Mouse (Mus musculus) stomach, postnatal 0 days (tissue): ENCODE data around the gene Evi5l. TPM values are rescaled to one million over a fixed set of nuclear protein-coding genes. Genes with fewer than 3 reads are reported as not detected.

Source experiments
- ATAC-seq: fragments of 200-750 bp; cut with Nextera tagmentation; 2 replicates; pipeline ENCODE4 v1.8.0; 2017; ENCODE audit not compliant: low FRiP score, low TSS enrichment
- DNase-seq: peaks from one replicate; pipeline ENCODE4 v3.0.0-alpha.2; 2016; ENCODE audit warnings: low spot score
- H3K27ac ChIP-seq: fragments of 300-500 bp; sonication (generic); replicated peaks from 2 replicates; pipeline ENCODE4 v1.5.1; 2014; ENCODE audit warnings: mild to moderate bottlenecking, control low read depth
- H3K27me3 ChIP-seq: fragments of 300-500 bp; sonication (generic); 2 replicates; pipeline ENCODE4 v1.6.1; 2014; ENCODE audit warnings: low read length; ENCODE audit not compliant: control insufficient read depth, insufficient read depth
- H3K36me3 ChIP-seq: fragments of 300-500 bp; sonication (generic); 2 replicates; pipeline ENCODE4 v1.6.1; 2014; ENCODE audit warnings: low read length, mixed read lengths; ENCODE audit not compliant: control insufficient read depth, insufficient read depth
- H3K4me1 ChIP-seq: fragments of 300-500 bp; sonication (generic); replicated peaks from 2 replicates; pipeline ENCODE4 v1.6.1; 2014; ENCODE audit warnings: antibody characterized with exemption; ENCODE audit not compliant: control insufficient read depth, insufficient read depth
- H3K4me2 ChIP-seq: fragments of 300-500 bp; sonication (generic); replicated peaks from 2 replicates; pipeline ENCODE4 v1.6.1; 2014; ENCODE audit warnings: low read depth, mild to moderate bottlenecking, control low read depth, moderate library complexity
- H3K4me3 ChIP-seq: fragments of 300-500 bp; sonication (generic); 2 replicates; pipeline ENCODE4 v1.5.1; 2014; ENCODE audit warnings: low read depth, low read length, control low read depth
- H3K9ac ChIP-seq: fragments of 300-500 bp; sonication (generic); 2 replicates; pipeline ENCODE4 v1.6.1; 2014; ENCODE audit warnings: mild to moderate bottlenecking, low read length, control low read depth, mixed read lengths
- H3K9me3 ChIP-seq: fragments of 300-500 bp; sonication (generic); 2 replicates; pipeline ENCODE4 v1.6.1; 2016; ENCODE audit warnings: low read length; ENCODE audit not compliant: control insufficient read depth
- CTCF ChIP-seq: IDR thresholded peaks from 2 replicates; pipeline ENCODE4 v1.5.1; 2016; ENCODE audit warnings: antibody characterized with exemption, low read depth, mild to moderate bottlenecking, moderate library complexity
- EP300 ChIP-seq: optimal IDR thresholded peaks from 2 replicates; pipeline ENCODE3; 2016; ENCODE audit warnings: antibody characterized with exemption
- WGBS: fragments of 180-500 bp; shearing (Covaris S2); extraction: QIAGEN DNeasy Blood & Tissue Kit; methylation state at CpG from one replicate; pipeline ENCODE4 v1.1.7; 2014; 5-methylcytosine and 5-hydroxymethylcytosine counted together
- polyA plus RNA-seq: library from polyadenylated mRNA; unstranded; fragments of >200 nt; fragmentation: Nextera tagmentation; extraction: Ambion mirVana; gene quantifications from 2 replicates; pipeline ENCODE4 v1.2.1, GENCODE M21; 2015

The Evi5l gene
- polyA plus RNA-seq, 1 experiment from 2014 or later: 11.0 TPM

GRCm38 (mm10) chr8:4238434-4239192 lies 72.2 kb downstream of the Evi5l start, which contains the start of the genes Map2k7 and Gm49320:
TSS of gene Map2k7 (plus strand) at chr8:4238740.
TSS of gene Gm49320 (plus strand) at chr8:4238865.
- peaks cover 4% of the 10 kb centered on the region; the same call in 1 of the 2 replicates for H3K4me1 ChIP-seq
- peak within 1 kb of the TSS; percentile 79 for H3K4me3 ChIP-seq
- DNase-seq: peak; percentile 99
- ATAC-seq: peak; percentile 94
- under 1% methylated on average over 57 of the region's 71 CpGs for WGBS
- H3K9me3 ChIP-seq: no peaks in the 10 kb centered on the region
- H3K9ac ChIP-seq: peak within 1 kb of the TSS; percentile 83
- H3K4me2 ChIP-seq: peak within 1 kb of the TSS; percentile 96
- no peaks in the 10 kb centered on the region; the same call in 1 of the 2 replicates for H3K27me3 ChIP-seq
- TF ChIP-seq EP300: no peak
- peak; percentile 69 for TF ChIP-seq CTCF
- H3K27ac ChIP-seq: peak within 1 kb of the TSS; percentile 98
- H3K36me3 ChIP-seq: peaks cover 10% of the 10 kb centered on the region; the same call in 1 of the 2 replicates

- no peak for DNase-seq
- H3K4me3 ChIP-seq: peak overlapping the region; percentile 79
Observed at GRCm38 (mm10) chr8:4239193-4239890, 73.0 kb downstream of the Evi5l start.

GRCm38 (mm10) chr8:4245061-4245460 lies 78.7 kb downstream of the Evi5l start:
- Histone ChIP-seq H3K4me2 (no peak overlapping the region), H3K4me3 (no peak overlapping the region), H3K9me3 (no peaks in the 10 kb centered on the region), H3K36me3 (peaks cover 33% of the 10 kb centered on the region), H3K27me3 (no peaks in the 10 kb centered on the region), H3K9ac (no peak overlapping the region), H3K27ac (no peak overlapping the region), H3K4me1 (peaks cover 2% of the 10 kb centered on the region; the same call in 1 of the 2 replicates)
- WGBS: 96% methylated on average over 5 of the region's 5 CpGs
- DNase-seq (no peak), ATAC-seq (no peak)
- TF ChIP-seq CTCF (no peak), EP300 (no peak)

More at GRCm38 (mm10) chr8:4239193-4239890, 73.0 kb downstream of the Evi5l start:
- 10% methylated on average over 19 of the region's 19 CpGs for WGBS
- Histone ChIP-seq H3K4me2 (peak overlapping the region; percentile 96), H3K36me3 (peaks cover 15% of the 10 kb centered on the region), H3K9ac (peak overlapping the region; percentile 83), H3K27me3 (no peaks in the 10 kb centered on the region; the same call in 1 of the 2 replicates), H3K27ac (peak overlapping the region; percentile 98), H3K9me3 (no peaks in the 10 kb centered on the region), H3K4me1 (peaks cover 4% of the 10 kb centered on the region; the same call in 1 of the 2 replicates)
- peak; percentile 64 for ATAC-seq
- no peak for TF ChIP-seq CTCF
- no peak for TF ChIP-seq EP300

GRCm38 (mm10) chr8:4245737-4246136 lies 79.4 kb downstream of the Evi5l start:
- Histone ChIP-seq H3K27me3 (no peaks in the 10 kb centered on the region), H3K36me3 (peaks cover 33% of the 10 kb centered on the region), H3K9me3 (no peaks in the 10 kb centered on the region), H3K9ac (no peak overlapping the region), H3K4me3 (no peak overlapping the region), H3K4me2 (no peak overlapping the region), H3K27ac (no peak overlapping the region), H3K4me1 (no peaks in the 10 kb centered on the region; the same call in 1 of the 2 replicates)
- ATAC-seq: no peak
- WGBS: 89% methylated on average over 9 of the region's 13 CpGs
- DNase-seq: no peak
- no peak for TF ChIP-seq CTCF

- H3K27ac ChIP-seq: no peak overlapping the region
- TF ChIP-seq EP300: no peak
- TF ChIP-seq CTCF: no peak
- ATAC-seq (peak; percentile 45), DNase-seq (peak; percentile 51)
- no peaks in the 10 kb centered on the region for H3K27me3 ChIP-seq
- peaks cover under 1% of the 10 kb centered on the region; the same call in 1 of the 2 replicates for H3K4me1 ChIP-seq
- no peak overlapping the region for H3K4me3 ChIP-seq
- H3K9me3 ChIP-seq: no peaks in the 10 kb centered on the region
- peaks cover 33% of the 10 kb centered on the region for H3K36me3 ChIP-seq
- no peak overlapping the region for H3K4me2 ChIP-seq
- 74% methylated on average over 8 of the region's 8 CpGs for WGBS
- no peak overlapping the region for H3K9ac ChIP-seq
Observed at GRCm38 (mm10) chr8:4247241-4247640, 80.9 kb downstream of the Evi5l start.
